Mouse (Mus musculus): ENCODE results near the gene Adamts6. TPM values are rescaled to one million over a fixed set of nuclear protein-coding genes. Genes with fewer than 3 reads are reported as not detected.

Gene Adamts6
- polyA plus RNA-seq, 1 experiment from 2014 or later, result 0.37 TPM

GRCm38 (mm10) chr13:104498669-104499068 lies 211.0 kb downstream of the Adamts6 start:
- H3K27ac ChIP-seq (ENCODE audit: low read depth, low read length), result no peak overlapping the region
- H3K36me3 ChIP-seq (ENCODE audit: control insufficient read depth, insufficient read depth), result no peaks in the 10 kb centered on the region
- no peak overlapping the region for H3K4me2 ChIP-seq (replicated peaks; ENCODE audit: low read depth)
- H3K9ac ChIP-seq (ENCODE audit: low read depth, low read length), result no peak overlapping the region
- no peak for ATAC-seq
- TF ChIP-seq CTCF (IDR thresholded peaks at IDR 0.05; ENCODE audit: low read depth), result no peak
- H3K9me3 ChIP-seq (ENCODE audit: control insufficient read depth), result no peaks in the 10 kb centered on the region
- WGBS, result 95% methylated on average over 6 of the region's 6 CpGs
- no peaks in the 10 kb centered on the region for H3K27me3 ChIP-seq (replicated peaks; ENCODE audit: control insufficient read depth, insufficient read depth, low read length)
- H3K4me3 ChIP-seq (ENCODE audit: low read depth, low read length), result no peak overlapping the region
- H3K4me1 ChIP-seq (replicated peaks; ENCODE audit: control insufficient read depth, insufficient read depth, low read length), result no peaks in the 10 kb centered on the region

- Histone ChIP-seq H3K4me3 (ENCODE audit: low read depth, low read length) (no peak overlapping the region), H3K27me3 (replicated peaks; ENCODE audit: control insufficient read depth, insufficient read depth, low read length) (no peaks in the 10 kb centered on the region), H3K36me3 (ENCODE audit: control insufficient read depth, insufficient read depth) (no peaks in the 10 kb centered on the region), H3K9ac (ENCODE audit: low read depth, low read length) (no peak overlapping the region), H3K27ac (ENCODE audit: low read depth, low read length) (no peak overlapping the region), H3K9me3 (ENCODE audit: control insufficient read depth) (no peaks in the 10 kb centered on the region), H3K4me2 (replicated peaks; ENCODE audit: low read depth) (no peak overlapping the region), H3K4me1 (replicated peaks; ENCODE audit: control insufficient read depth, insufficient read depth, low read length) (no peaks in the 10 kb centered on the region)
- 81% methylated on average over 9 of the region's 9 CpGs for WGBS
- no peak for TF ChIP-seq CTCF (IDR thresholded peaks at IDR 0.05; ENCODE audit: low read depth)
- no peak for ATAC-seq
Observed at GRCm38 (mm10) chr13:104499116-104500040, 211.7 kb downstream of the Adamts6 start.

- no peaks in the 10 kb centered on the region for H3K4me1 ChIP-seq (replicated peaks; ENCODE audit: control insufficient read depth, insufficient read depth, low read length)
- WGBS, result 97% methylated on average over 7 of the region's 7 CpGs
- no peak overlapping the region for H3K27ac ChIP-seq (ENCODE audit: low read depth, low read length)
- H3K27me3 ChIP-seq (replicated peaks; ENCODE audit: control insufficient read depth, insufficient read depth, low read length), result no peaks in the 10 kb centered on the region
- H3K4me2 ChIP-seq (replicated peaks; ENCODE audit: low read depth), result no peak overlapping the region
- no peak overlapping the region for H3K9ac ChIP-seq (ENCODE audit: low read depth, low read length)
- no peak for ATAC-seq
- H3K36me3 ChIP-seq (ENCODE audit: control insufficient read depth, insufficient read depth), result no peaks in the 10 kb centered on the region
- H3K4me3 ChIP-seq (ENCODE audit: low read depth, low read length), result no peak overlapping the region
- H3K9me3 ChIP-seq (ENCODE audit: control insufficient read depth), result no peaks in the 10 kb centered on the region
- TF ChIP-seq CTCF (IDR thresholded peaks at IDR 0.05; ENCODE audit: low read depth), result no peak
Observed at GRCm38 (mm10) chr13:104502406-104502805, 214.8 kb downstream of the Adamts6 start.

GRCm38 (mm10) chr13:104504043-104504442 lies 216.4 kb downstream of the Adamts6 start:
- Histone ChIP-seq H3K4me2 (replicated peaks; ENCODE audit: low read depth) (no peak overlapping the region), H3K9me3 (ENCODE audit: control insufficient read depth) (no peaks in the 10 kb centered on the region), H3K4me3 (ENCODE audit: low read depth, low read length) (no peak overlapping the region), H3K27ac (ENCODE audit: low read depth, low read length) (no peak overlapping the region), H3K36me3 (ENCODE audit: control insufficient read depth, insufficient read depth) (no peaks in the 10 kb centered on the region), H3K27me3 (replicated peaks; ENCODE audit: control insufficient read depth, insufficient read depth, low read length) (no peaks in the 10 kb centered on the region), H3K4me1 (replicated peaks; ENCODE audit: control insufficient read depth, insufficient read depth, low read length) (no peaks in the 10 kb centered on the region), H3K9ac (ENCODE audit: low read depth, low read length) (no peak overlapping the region)
- no peak for ATAC-seq
- 64% methylated on average over 1 of the region's 1 CpGs for WGBS
- no peak for TF ChIP-seq CTCF (IDR thresholded peaks at IDR 0.05; ENCODE audit: low read depth)

- no peaks in the 10 kb centered on the region for H3K9me3 ChIP-seq (ENCODE audit: control insufficient read depth)
- H3K4me3 ChIP-seq (ENCODE audit: low read depth, low read length), result no peak overlapping the region
- H3K9ac ChIP-seq (ENCODE audit: low read depth, low read length), result no peak overlapping the region
- no peak for TF ChIP-seq CTCF (IDR thresholded peaks at IDR 0.05; ENCODE audit: low read depth)
- no peaks in the 10 kb centered on the region for H3K36me3 ChIP-seq (ENCODE audit: control insufficient read depth, insufficient read depth)
- WGBS, result 58% methylated on average over 6 of the region's 6 CpGs
- H3K27ac ChIP-seq (ENCODE audit: low read depth, low read length), result no peak overlapping the region
- ATAC-seq, result no peak
- no peaks in the 10 kb centered on the region for H3K4me1 ChIP-seq (replicated peaks; ENCODE audit: control insufficient read depth, insufficient read depth, low read length)
- no peak overlapping the region for H3K4me2 ChIP-seq (replicated peaks; ENCODE audit: low read depth)
- H3K27me3 ChIP-seq (replicated peaks; ENCODE audit: control insufficient read depth, insufficient read depth, low read length), result no peaks in the 10 kb centered on the region
Observed at GRCm38 (mm10) chr13:104506165-104506875, 218.7 kb downstream of the Adamts6 start.

GRCm38 (mm10) chr13:104507671-104508070 lies 220.0 kb downstream of the Adamts6 start:
- WGBS, result 86% methylated on average over 6 of the region's 6 CpGs
- no peak overlapping the region for H3K4me2 ChIP-seq (replicated peaks; ENCODE audit: low read depth)
- TF ChIP-seq CTCF (IDR thresholded peaks at IDR 0.05; ENCODE audit: low read depth), result no peak
- no peaks in the 10 kb centered on the region for H3K27me3 ChIP-seq (replicated peaks; ENCODE audit: control insufficient read depth, insufficient read depth, low read length)
- H3K4me3 ChIP-seq (ENCODE audit: low read depth, low read length), result no peak overlapping the region
- no peak overlapping the region for H3K9ac ChIP-seq (ENCODE audit: low read depth, low read length)
- H3K9me3 ChIP-seq (ENCODE audit: control insufficient read depth), result no peaks in the 10 kb centered on the region
- H3K27ac ChIP-seq (ENCODE audit: low read depth, low read length), result no peak overlapping the region
- no peak for ATAC-seq
- H3K36me3 ChIP-seq (ENCODE audit: control insufficient read depth, insufficient read depth), result no peaks in the 10 kb centered on the region
- no peaks in the 10 kb centered on the region for H3K4me1 ChIP-seq (replicated peaks; ENCODE audit: control insufficient read depth, insufficient read depth, low read length)

All from intestine, postnatal 0 days (tissue).